9 mouse cellular contexts compared by ENCODE assay signal in the genomic region with DNA sequence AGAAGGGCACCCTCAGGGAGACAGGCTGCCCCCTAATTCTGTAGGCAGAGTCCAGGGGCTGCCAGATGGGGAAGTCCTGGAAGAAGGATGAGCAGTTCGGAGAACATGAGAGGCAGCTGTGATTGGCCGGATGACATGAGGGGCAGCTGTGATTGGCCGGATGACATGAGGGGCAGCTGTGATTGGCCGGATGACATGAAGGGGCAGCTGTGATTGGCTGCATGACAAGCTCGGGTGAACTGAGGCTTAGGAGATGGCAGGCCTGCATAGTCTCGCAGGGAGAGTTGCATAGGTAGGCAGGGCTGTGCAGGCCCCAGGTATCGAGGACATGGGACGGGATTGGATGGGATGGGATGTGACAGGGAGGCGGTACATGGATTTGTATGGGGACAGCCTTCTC. TPM values are rescaled to one million over a fixed set of nuclear protein-coding genes. Genes with fewer than 3 reads are reported as not detected.
DNase-seq lines count a peak whose midpoint lies in the region; ATAC-seq lines count a peak whose summit lies in the region.
"Had no signal": no experiment of that assay in that cellular context is flagged by ENCODE, and none has a peak within 500 bp of the region (broad histone marks: within the 10 kb centered on the region; RNA-seq: fewer than 3 reads in every experiment).

No protein-coding gene starts in this region.

- no peaks in the 10 kb centered on the region for H3K9me3 ChIP-seq in limb, embryonic 12.5 days
- H3K9me3 ChIP-seq in neural tube, embryonic 14.5 days (ENCODE audit: control insufficient read depth, low read length) = no peaks in the 10 kb centered on the region

- peak; percentile 42 for DNase-seq in adrenal gland, postnatal 10 days
- no peak for DNase-seq in adrenal gland, adult 8-10 months
- peak; percentile 44 for DNase-seq in thymus, postnatal 0 days (ENCODE audit: low spot score)
- no peak for DNase-seq in thymus, adult 18-20 months
- DNase-seq in left cerebral cortex, postnatal 25 days (ENCODE audit: low spot score in 2 of 2) = no peak
- no peak for DNase-seq in kidney, postnatal 14 days

- 0 out of 2 replicates have a peak overlapping the region, but pooled peaks have one; percentile 2 for H3K4me3 ChIP-seq in limb, embryonic 12.5 days (replicated peaks)
- no peak overlapping the region for H3K4me3 ChIP-seq in neural tube, embryonic 14.5 days (ENCODE audit: low read depth, low read length)
- H3K4me3 ChIP-seq: erythroblast, embryonic 14.5 days had no signal

- H3K4me2 ChIP-seq in limb, embryonic 12.5 days = peak overlapping the region; percentile 41
- peak overlapping the region; percentile 26; the same call in 1 of the 2 replicates for H3K4me2 ChIP-seq in neural tube, embryonic 14.5 days (ENCODE audit: low read depth, low read length)

- WGBS in limb, embryonic 12.5 days = 9% methylated on average over 9 of the region's 9 CpGs
- WGBS in neural tube, embryonic 14.5 days = 7% methylated on average over 9 of the region's 9 CpGs

- no peaks in the 10 kb centered on the region for H3K36me3 ChIP-seq in limb, embryonic 12.5 days
- H3K36me3 ChIP-seq in neural tube, embryonic 14.5 days (ENCODE audit: control insufficient read depth, insufficient read depth, low read length) = no peaks in the 10 kb centered on the region

- H3K4me1 ChIP-seq in limb, embryonic 12.5 days (replicated peaks) = peaks cover 11% of the 10 kb centered on the region; the same call in 1 of the 2 replicates
- peaks cover 6% of the 10 kb centered on the region; the same call in 1 of the 2 replicates for H3K4me1 ChIP-seq in neural tube, embryonic 14.5 days (ENCODE audit: control insufficient read depth, insufficient read depth, low read length)

- H3K27ac ChIP-seq in limb, embryonic 12.5 days = no peak overlapping the region
- no peak overlapping the region for H3K27ac ChIP-seq in neural tube, embryonic 14.5 days (ENCODE audit: low read depth, low read length)

- H3K9ac ChIP-seq in limb, embryonic 12.5 days (replicated peaks) = no peak overlapping the region
- no peak overlapping the region for H3K9ac ChIP-seq in neural tube, embryonic 14.5 days (replicated peaks; ENCODE audit: low read depth, low read length)

- ATAC-seq in limb, embryonic 12.5 days (ENCODE audit: insufficient number of reproducible peaks, insufficient read depth, low FRiP score, low TSS enrichment, low read depth) = peak; percentile 70
- ATAC-seq in neural tube, embryonic 14.5 days (ENCODE audit: low read depth) = peak; percentile 86

- peaks cover 18% of the 10 kb centered on the region for H3K27me3 ChIP-seq in limb, embryonic 12.5 days
- H3K27me3 ChIP-seq in neural tube, embryonic 14.5 days (ENCODE audit: control insufficient read depth, insufficient read depth, low read length) = no peaks in the 10 kb centered on the region

- intact Hi-C loops in left cerebral cortex, postnatal 25 days (cut with DNase I) = loop anchor here (2.0 kb wide), 1 partner anchor 74 kb away; no protein-coding TSS in a partner anchor

RNA-seq across cellular contexts. Expression of a gene that starts 13.7 kb away (rescaled TPM):
- 1 to 10 TPM in 1 of 2 experiments, under 1 TPM in 1; 0.96 to 1.1 TPM for total RNA-seq in adrenal gland, postnatal 10 days (2021)
- total RNA-seq in adrenal gland, adult 8-10 months (2022) = 1 to 10 TPM in 3 of 4 experiments, under 1 TPM in 1; 0.81 to 1.9 (median 1.5) TPM
- polyA plus RNA-seq in thymus, postnatal 0 days (2015; fragmentation: Nextera tagmentation; extraction: Ambion mirVana) = 0.05 TPM in 2 replicates
- polyA plus RNA-seq in limb, embryonic 12.5 days (2016; fragmentation: Nextera tagmentation; extraction: Ambion mirVana) = 0.50 and 0.53 TPM in 2 replicates
- polyA plus RNA-seq in neural tube, embryonic 14.5 days (2014; fragmentation: Nextera tagmentation; extraction: Ambion mirVana) = 2.0 and 2.3 TPM in 2 replicates
- 1 to 10 TPM; 6.9 to 7.1 TPM for total RNA-seq in left cerebral cortex, postnatal 25 days (2021)
- polyA plus RNA-seq: erythroblast, embryonic 14.5 days had no signal

RNA-seq across cellular contexts. Expression of a gene that starts 17.2 kb away (rescaled TPM):
- 10 to 100 TPM; 19.8 to 22.1 TPM for total RNA-seq in adrenal gland, postnatal 10 days (2021)
- 10 to 100 TPM; 24.6 to 36.3 (median 29.0) TPM for total RNA-seq in adrenal gland, adult 8-10 months (2022)
- 11.3 and 13.6 TPM in 2 replicates for polyA plus RNA-seq in thymus, postnatal 0 days (2015; fragmentation: Nextera tagmentation; extraction: Ambion mirVana)
- 5.2 and 6.6 TPM in 2 replicates for polyA plus RNA-seq in limb, embryonic 12.5 days (2016; fragmentation: Nextera tagmentation; extraction: Ambion mirVana)
- polyA plus RNA-seq in neural tube, embryonic 14.5 days (2014; fragmentation: Nextera tagmentation; extraction: Ambion mirVana) = 15.3 and 17.3 TPM in 2 replicates
- total RNA-seq in left cerebral cortex, postnatal 25 days (2021) = 10 to 100 TPM; 74.7 to 76.9 TPM

RNA-seq across cellular contexts. Expression of a gene that starts 41.8 kb away (rescaled TPM):
- 1 to 10 TPM; 1.6 to 2.2 TPM for total RNA-seq in adrenal gland, postnatal 10 days (2021)
- total RNA-seq in adrenal gland, adult 8-10 months (2022) = 1 to 10 TPM; 2.1 to 7.3 (median 4.7) TPM
- 0.36 TPM in 1 of 2 replicates, not detected in the other for polyA plus RNA-seq in thymus, postnatal 0 days (2015; fragmentation: Nextera tagmentation; extraction: Ambion mirVana)
- polyA plus RNA-seq in limb, embryonic 12.5 days (2016; fragmentation: Nextera tagmentation; extraction: Ambion mirVana) = 2.9 and 4.6 TPM in 2 replicates
- polyA plus RNA-seq in neural tube, embryonic 14.5 days (2014; fragmentation: Nextera tagmentation; extraction: Ambion mirVana) = 19.6 and 25.4 TPM in 2 replicates
- 100 to 1,000 TPM; 295 to 302 TPM for total RNA-seq in left cerebral cortex, postnatal 25 days (2021)
- polyA plus RNA-seq: erythroblast, embryonic 14.5 days had no signal

Comparison
In these comparisons a context has a peak if more than half of its experiments do, and no peak if none do; other contexts are left out.
1. DNase-seq: peak in adrenal gland, postnatal 10 days (single experiment) and thymus, postnatal 0 days (single experiment); none in adrenal gland, adult 8-10 months (single experiment), thymus, adult 18-20 months (0 of 2), left cerebral cortex, postnatal 25 days (0 of 2) and kidney, postnatal 14 days (single experiment).
2. RNA of a gene that starts 41.8 kb away (total RNA-seq): 295 to 302 TPM in left cerebral cortex, postnatal 25 days; 2.1 to 7.3 TPM in adrenal gland, adult 8-10 months and 1.6 to 2.2 TPM in adrenal gland, postnatal 10 days; every median in the first group is over 10 times any median in the second.